Mouse (Mus musculus) liver, embryonic 13.5 days (tissue): Measurements from ENCODE around the gene Fgfr2. TPM values are rescaled to one million over a fixed set of nuclear protein-coding genes. Genes with fewer than 3 reads are reported as not detected.

ENCODE experiments used
- ATAC-seq: fragments of 200-750 bp; cut with Nextera tagmentation; 2 replicates; pipeline ENCODE4 v1.8.0; 2017; ENCODE audit warnings: low read depth, mild to moderate bottlenecking, moderate number of reproducible peaks, moderate library complexity
- DNase-seq: peaks from one replicate; pipeline ENCODE4 v3.0.0; 2022
- H3K27ac ChIP-seq: fragments of 300-500 bp; sonication (generic); 2 replicates; pipeline ENCODE4 v1.5.1; 2015; ENCODE audit warnings: moderate library complexity, mild to moderate bottlenecking, inconsistent platforms
- H3K27me3 ChIP-seq: fragments of 300-500 bp; sonication (generic); 2 replicates; pipeline ENCODE4 v1.6.1; 2015; ENCODE audit warnings: mild to moderate bottlenecking, inconsistent platforms
- H3K36me3 ChIP-seq: fragments of 300-500 bp; sonication (generic); 2 replicates; pipeline ENCODE4 v1.6.1; 2015; ENCODE audit warnings: mild to moderate bottlenecking, inconsistent platforms
- H3K4me1 ChIP-seq: fragments of 300-500 bp; sonication (generic); replicated peaks from 2 replicates; pipeline ENCODE4 v1.6.1; 2015; ENCODE audit warnings: inconsistent platforms
- H3K4me2 ChIP-seq: fragments of 300-500 bp; sonication (generic); 2 replicates; pipeline ENCODE4 v1.6.1; 2015; ENCODE audit warnings: inconsistent platforms, mild to moderate bottlenecking, moderate library complexity
- H3K4me3 ChIP-seq: fragments of 300-500 bp; sonication (generic); replicated peaks from 2 replicates; pipeline ENCODE4 v1.5.1; 2015; ENCODE audit warnings: mild to moderate bottlenecking, inconsistent platforms
- H3K9ac ChIP-seq: fragments of 300-500 bp; sonication (generic); 2 replicates; pipeline ENCODE4 v1.6.1; 2015; ENCODE audit warnings: mild to moderate bottlenecking, inconsistent platforms
- H3K9me3 ChIP-seq: fragments of 300-500 bp; sonication (generic); replicated peaks from 2 replicates; pipeline ENCODE4 v1.6.1; 2016; ENCODE audit warnings: inconsistent platforms
- WGBS: fragments of 180-500 bp; shearing (Covaris S2); methylation state at CpG from one replicate; pipeline ENCODE4 v1.1.7; 2015; ENCODE audit not compliant: insufficient replicate concordance; 5-methylcytosine and 5-hydroxymethylcytosine counted together
- polyA plus RNA-seq: library from polyadenylated mRNA; unstranded; fragments of >200 nt; fragmentation: Nextera tagmentation; extraction: Ambion mirVana; gene quantifications from 2 replicates; pipeline ENCODE4 v1.2.1, GENCODE M21; 2015

The Fgfr2 gene
- polyA plus RNA-seq, 1 experiment from 2014 or later: 8.9 TPM

DNA sequence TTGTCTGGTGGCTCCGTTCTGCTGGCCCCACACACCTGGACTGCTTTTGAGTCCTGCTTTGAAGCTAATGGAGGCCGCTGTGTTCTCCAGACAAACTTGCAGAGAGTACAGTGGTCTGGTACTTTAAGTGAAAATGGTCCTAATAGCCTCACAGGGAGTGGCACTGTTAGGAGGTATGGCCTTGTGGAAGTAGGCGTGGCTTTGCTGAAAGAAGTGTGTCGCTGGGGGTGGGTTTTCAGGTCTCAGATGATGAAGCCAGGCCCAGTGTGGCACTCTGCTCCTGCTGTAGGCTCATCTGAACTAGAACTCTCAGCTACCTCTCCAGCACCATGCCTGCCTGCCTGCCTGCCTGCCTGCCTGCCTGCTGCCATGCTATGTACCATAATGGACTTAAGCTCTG, 2355.0 kb downstream of the Fgfr2 start:
- Histone ChIP-seq H3K4me1 (0 out of 2 replicates have a peak, but pooled peaks cover 4% of the 10 kb centered on the region), H3K27ac (no peak overlapping the region), H3K4me3 (no peak overlapping the region), H3K9me3 (no peaks in the 10 kb centered on the region), H3K27me3 (no peaks in the 10 kb centered on the region), H3K9ac (no peak overlapping the region), H3K4me2 (no peak overlapping the region), H3K36me3 (no peaks in the 10 kb centered on the region)
- 65% methylated on average over 4 of the region's 4 CpGs for WGBS
- no peak for ATAC-seq
- no peak for DNase-seq

DNA sequence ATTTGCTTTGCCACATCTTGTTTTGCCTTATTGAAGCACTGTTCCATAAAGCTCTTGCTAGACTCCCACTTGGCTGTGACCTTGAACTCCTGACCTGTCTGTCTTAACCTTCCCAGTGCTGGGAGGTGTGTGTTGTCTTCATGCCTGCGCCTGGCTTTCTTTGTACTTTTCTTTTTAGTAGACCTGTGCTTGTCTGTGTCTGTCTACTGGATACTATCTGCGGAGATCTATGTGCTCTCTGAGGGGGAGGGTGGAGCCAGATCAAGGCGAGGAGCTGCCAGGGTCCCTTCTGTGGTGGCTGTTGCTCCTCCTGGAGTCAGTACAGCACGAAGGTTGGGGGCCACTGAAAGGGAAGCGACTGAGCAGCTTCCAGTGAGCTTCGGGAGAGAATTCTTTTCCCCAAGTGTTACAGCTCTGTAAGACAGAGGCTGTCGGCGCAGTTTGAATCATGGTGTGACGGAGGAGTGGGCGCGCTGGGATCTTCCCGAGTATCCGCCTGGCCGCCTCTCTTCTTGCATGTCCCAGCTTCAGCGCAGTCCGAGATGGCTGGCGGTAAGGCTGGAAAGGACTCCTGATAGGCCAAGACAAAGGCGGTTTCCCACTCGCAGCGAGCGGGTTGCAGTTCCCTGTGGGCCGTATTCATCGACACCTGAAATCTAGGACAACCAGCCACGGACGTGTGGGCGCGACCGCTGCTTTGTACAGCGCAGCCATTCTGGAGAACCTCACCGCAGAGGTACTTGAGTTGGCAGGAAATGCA, 2356.6 kb downstream of the Fgfr2 start:
- H3K9ac ChIP-seq: no peak overlapping the region
- WGBS: 58% methylated on average over 30 of the region's 30 CpGs
- DNase-seq: no peak
- H3K27ac ChIP-seq: no peak overlapping the region
- no peak overlapping the region for H3K4me3 ChIP-seq
- H3K9me3 ChIP-seq: no peaks in the 10 kb centered on the region
- H3K4me2 ChIP-seq: no peak overlapping the region
- H3K4me1 ChIP-seq: no peaks in the 10 kb centered on the region
- no peaks in the 10 kb centered on the region for H3K36me3 ChIP-seq
- ATAC-seq: no peak
- no peaks in the 10 kb centered on the region for H3K27me3 ChIP-seq

DNA sequence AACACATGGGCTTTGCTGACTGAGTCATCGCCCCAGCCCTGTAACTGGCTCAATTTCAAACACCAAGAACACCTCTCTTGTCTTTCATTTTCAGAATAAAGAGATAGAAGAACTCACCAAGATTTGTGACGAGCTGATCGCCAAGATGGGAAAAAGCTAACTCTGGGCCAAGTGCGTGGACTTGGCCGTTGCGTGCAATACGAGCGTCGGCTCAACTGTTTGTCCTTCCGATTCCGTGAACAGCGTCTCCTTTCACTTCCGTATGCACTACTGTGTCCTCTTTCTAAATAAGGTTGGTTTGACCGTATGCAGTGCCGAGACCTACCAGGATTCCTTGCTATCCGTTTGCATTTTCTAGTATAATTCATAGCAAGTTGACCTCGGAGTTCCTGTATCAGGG, 2359.0 kb downstream of the Fgfr2 start:
- H3K4me2 ChIP-seq: no peak overlapping the region
- no peaks in the 10 kb centered on the region for H3K36me3 ChIP-seq
- no peak overlapping the region for H3K4me3 ChIP-seq
- 85% methylated on average over 17 of the region's 17 CpGs for WGBS
- H3K27me3 ChIP-seq: no peaks in the 10 kb centered on the region
- no peak overlapping the region for H3K9ac ChIP-seq
- H3K27ac ChIP-seq: no peak overlapping the region
- ATAC-seq (no peak), DNase-seq (no peak)
- H3K4me1 ChIP-seq: no peaks in the 10 kb centered on the region
- H3K9me3 ChIP-seq: no peaks in the 10 kb centered on the region

GRCm38 (mm10) chr7:130762071-130762897, 2360.9 kb downstream of the Fgfr2 start:
- H3K9me3 ChIP-seq: no peaks in the 10 kb centered on the region
- H3K36me3 ChIP-seq: no peaks in the 10 kb centered on the region
- H3K4me3 ChIP-seq: no peak overlapping the region
- no peak overlapping the region for H3K9ac ChIP-seq
- peak; percentile 57 for ATAC-seq
- H3K27me3 ChIP-seq: no peaks in the 10 kb centered on the region
- DNase-seq: peak; percentile 15
- H3K4me2 ChIP-seq: no peak overlapping the region
- H3K4me1 ChIP-seq: no peaks in the 10 kb centered on the region
- 39% methylated on average over 17 of the region's 17 CpGs for WGBS
- no peak overlapping the region for H3K27ac ChIP-seq

DNA sequence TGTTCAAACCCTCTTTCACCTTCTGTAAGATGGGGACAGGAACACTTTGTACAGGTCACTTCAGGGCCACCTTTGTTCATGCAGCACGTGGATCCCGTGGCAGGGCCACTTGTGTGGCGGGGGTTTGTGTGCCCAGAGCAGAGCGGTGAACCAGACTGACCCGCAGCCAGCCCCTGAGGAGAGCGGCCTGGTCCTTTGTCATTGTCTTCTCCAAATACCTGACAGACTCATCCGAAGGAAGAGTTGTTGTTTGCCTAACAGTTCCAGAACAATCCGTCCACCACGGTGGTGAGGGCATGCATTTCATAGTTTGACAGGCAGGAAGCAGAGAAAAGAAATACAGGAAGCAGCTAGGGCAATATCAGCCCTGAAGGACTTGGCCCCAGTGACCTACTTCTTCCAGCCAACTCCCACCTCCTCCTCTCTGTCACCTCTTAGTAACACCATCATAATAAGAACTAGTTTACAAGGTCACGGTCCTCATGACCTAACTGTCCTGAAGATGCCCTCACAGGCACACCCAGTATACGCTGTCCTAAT, 2365.8 kb downstream of the Fgfr2 start:
- H3K4me2 ChIP-seq: no peak overlapping the region
- H3K27ac ChIP-seq: no peak overlapping the region
- WGBS: 62% methylated on average over 11 of the region's 11 CpGs
- no peak for DNase-seq
- no peak overlapping the region for H3K9ac ChIP-seq
- H3K36me3 ChIP-seq: no peaks in the 10 kb centered on the region
- no peak overlapping the region for H3K4me3 ChIP-seq
- no peaks in the 10 kb centered on the region for H3K9me3 ChIP-seq
- H3K4me1 ChIP-seq: no peaks in the 10 kb centered on the region
- no peaks in the 10 kb centered on the region for H3K27me3 ChIP-seq
- no peak for ATAC-seq

DNA sequence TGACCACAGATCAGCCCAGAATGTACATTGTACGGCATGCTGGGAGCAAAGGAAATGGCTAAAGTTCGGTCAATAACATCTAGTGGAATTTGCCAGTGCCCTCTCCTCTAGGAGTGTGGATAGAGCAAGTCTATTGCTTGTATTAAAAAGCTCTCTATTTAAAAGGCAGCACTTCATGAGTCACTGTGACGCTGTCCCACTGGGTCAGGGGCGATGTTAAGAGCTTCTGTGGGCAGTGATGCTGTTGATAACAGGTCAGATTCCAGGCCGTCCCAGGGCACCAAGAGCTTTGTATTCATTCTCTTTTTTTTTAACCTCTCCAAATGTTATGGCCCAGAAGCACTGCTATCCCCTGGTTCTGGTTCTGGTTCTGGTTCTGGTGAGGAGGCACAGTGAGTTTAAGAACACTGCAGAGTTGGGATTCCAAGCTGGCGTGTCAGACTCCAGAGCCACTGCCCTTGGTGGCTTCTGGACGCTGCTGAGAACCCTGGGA, 2366.8 kb downstream of the Fgfr2 start:
- H3K4me3 ChIP-seq: no peak overlapping the region
- no peak for ATAC-seq
- H3K27ac ChIP-seq: no peak overlapping the region
- H3K4me1 ChIP-seq: no peaks in the 10 kb centered on the region
- H3K4me2 ChIP-seq: no peak overlapping the region
- WGBS: 52% methylated on average over 7 of the region's 7 CpGs
- DNase-seq: no peak
- no peaks in the 10 kb centered on the region for H3K36me3 ChIP-seq
- no peaks in the 10 kb centered on the region for H3K27me3 ChIP-seq
- H3K9ac ChIP-seq: no peak overlapping the region
- H3K9me3 ChIP-seq: no peaks in the 10 kb centered on the region

GRCm38 (mm10) chr7:130754790-130755189, 2368.4 kb downstream of the Fgfr2 start:
- no peak overlapping the region for H3K27ac ChIP-seq
- no peaks in the 10 kb centered on the region for H3K27me3 ChIP-seq
- H3K9ac ChIP-seq: no peak overlapping the region
- H3K9me3 ChIP-seq: no peaks in the 10 kb centered on the region
- DNase-seq: no peak
- no peak overlapping the region for H3K4me2 ChIP-seq
- H3K36me3 ChIP-seq: no peaks in the 10 kb centered on the region
- ATAC-seq: no peak
- H3K4me1 ChIP-seq: no peaks in the 10 kb centered on the region
- H3K4me3 ChIP-seq: no peak overlapping the region
- WGBS: 80% methylated on average over 2 of the region's 2 CpGs

DNA sequence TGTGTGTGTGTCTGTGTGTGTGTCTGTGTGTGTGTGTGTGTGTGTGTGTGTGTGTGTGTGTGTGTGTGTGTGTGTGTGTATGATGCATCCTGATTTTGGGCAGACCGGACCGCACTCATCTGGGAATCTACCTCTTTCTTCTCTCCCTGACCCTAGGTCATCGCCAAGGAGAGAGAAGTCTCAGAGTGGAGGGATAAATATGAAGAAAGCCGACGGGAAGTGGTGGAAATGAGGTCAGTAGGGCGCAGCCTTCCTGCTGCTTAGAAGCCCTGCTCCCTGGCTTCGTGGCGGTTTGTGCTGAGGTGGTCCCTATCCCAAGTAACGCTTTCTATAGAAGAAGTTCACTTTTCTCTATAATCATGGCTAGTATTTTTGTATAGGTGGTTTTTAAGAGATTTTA, 2371.5 kb downstream of the Fgfr2 start:
- Histone ChIP-seq H3K4me1 (no peaks in the 10 kb centered on the region), H3K4me3 (no peak overlapping the region), H3K9me3 (no peaks in the 10 kb centered on the region), H3K27me3 (no peaks in the 10 kb centered on the region), H3K9ac (no peak overlapping the region), H3K27ac (no peak overlapping the region), H3K4me2 (no peak overlapping the region), H3K36me3 (no peaks in the 10 kb centered on the region; the same call in 1 of the 2 replicates)
- DNase-seq (no peak), ATAC-seq (no peak)
- WGBS: 69% methylated on average over 8 of the region's 9 CpGs

GRCm38 (mm10) chr7:130750752-130751490, 2372.2 kb downstream of the Fgfr2 start:
- no peaks in the 10 kb centered on the region; the same call in 1 of the 2 replicates for H3K36me3 ChIP-seq
- WGBS: 65% methylated on average over 17 of the region's 17 CpGs
- no peaks in the 10 kb centered on the region for H3K4me1 ChIP-seq
- H3K4me3 ChIP-seq: no peak overlapping the region
- ATAC-seq (no peak), DNase-seq (no peak)
- no peaks in the 10 kb centered on the region for H3K27me3 ChIP-seq
- no peak overlapping the region for H3K27ac ChIP-seq
- no peaks in the 10 kb centered on the region for H3K9me3 ChIP-seq
- H3K9ac ChIP-seq: no peak overlapping the region
- no peak overlapping the region for H3K4me2 ChIP-seq

- WGBS: 76% methylated on average over 4 of the region's 4 CpGs
- Histone ChIP-seq H3K27ac (no peak overlapping the region), H3K4me3 (no peak overlapping the region), H3K4me2 (no peak overlapping the region), H3K4me1 (no peaks in the 10 kb centered on the region), H3K9me3 (no peaks in the 10 kb centered on the region), H3K9ac (no peak overlapping the region), H3K27me3 (no peaks in the 10 kb centered on the region), H3K36me3 (no peaks in the 10 kb centered on the region; the same call in 1 of the 2 replicates)
- ATAC-seq: no peak
- DNase-seq: no peak
Measured at GRCm38 (mm10) chr7:130749165-130749564, 2374.0 kb downstream of the Fgfr2 start.
